Mouse (Mus musculus) CD4-positive, CD25-positive, alpha-beta regulatory T cell, adult 4 months (primary cell): ENCODE results near the gene Gpr27. TPM values are rescaled to one million over a fixed set of nuclear protein-coding genes. Genes with fewer than 3 reads are reported as not detected.

Experiments
- polyA plus RNA-seq, 2 experiments: library from polyadenylated mRNA; unstranded; fragments of 100-300 nt; shearing (Covaris generic); gene quantifications; one replicate each; pipeline ENCODE4 v1.2.1; 2017

The Gpr27 gene
- polyA plus RNA-seq, 2 experiments from 2014 or later: not detected

Other genes with a start within 250 kb of the Gpr27 start
- 100 to 1,000 TPM; 275 to 341 TPM for gene Foxp1, start 170.0 kb upstream of the Gpr27 start, polyA plus RNA-seq
- 10 to 100 TPM; 27.0 TPM for gene Eif4e3, start 25.9 kb upstream of the Gpr27 start, polyA plus RNA-seq
- 10 to 100 TPM; 19.5 to 26.0 TPM for gene Gm20696, start 25.9 kb upstream of the Gpr27 start, polyA plus RNA-seq
- gene Prok2, start 33.7 kb downstream of the Gpr27 start, polyA plus RNA-seq: not detected